23 mouse cellular contexts compared by ENCODE assay signal in the genomic region with DNA sequence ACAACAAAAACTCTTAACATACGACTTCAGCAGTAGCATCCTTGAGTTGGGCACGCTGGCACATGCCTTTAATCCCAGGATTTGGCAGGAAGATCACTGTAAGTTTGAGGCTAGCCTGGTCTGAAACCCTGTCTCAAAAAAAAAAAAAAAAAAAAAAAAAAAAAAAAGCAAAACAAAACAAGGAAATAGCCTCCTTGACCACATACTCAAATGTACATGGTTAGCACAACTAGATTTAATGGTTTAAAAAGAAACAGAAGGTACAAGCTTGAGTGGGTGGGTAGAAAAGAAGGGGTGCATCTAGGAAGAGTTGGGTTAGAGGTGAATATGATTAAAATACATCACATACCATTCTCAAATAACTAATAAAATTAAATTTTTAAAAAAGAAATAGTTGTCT. TPM values are rescaled to one million over a fixed set of nuclear protein-coding genes. Genes with fewer than 3 reads are reported as not detected.
DNase-seq lines count a peak whose midpoint lies in the region; ATAC-seq and TF ChIP-seq lines count a peak whose summit lies in the region.
"Had no signal": no experiment of that assay in that cellular context is flagged by ENCODE, and none has a peak within 500 bp of the region (broad histone marks: within the 10 kb centered on the region; RNA-seq: fewer than 3 reads in every experiment).

No protein-coding gene starts in this region.

- H3K4me1 ChIP-seq in CH12.LX (ENCODE audit: control insufficient read depth in 1 of 2, insufficient read depth in 2 of 2) (peaks cover 0 to 17% of the 10 kb centered on the region in 2 experiments; a peak in 2 of 4 replicates), ES-E14 (ENCODE audit: control insufficient read depth in 2 of 2, insufficient read depth in 2 of 2, low read length in 2 of 2, poor library complexity in 1 of 2) (no peaks in the 10 kb centered on the region), MEL (ENCODE audit: control insufficient read depth in 1 of 2, insufficient read depth in 2 of 2, low read length in 2 of 2) (peaks cover 5 to 19% of the 10 kb centered on the region in 2 experiments)
- no peaks in the 10 kb centered on the region for H3K4me1 ChIP-seq in heart, embryonic 11.5 days (ENCODE audit: control insufficient read depth, insufficient read depth, low read length)

- H3K27ac ChIP-seq in CH12.LX (ENCODE audit: insufficient read depth, low read depth) (no peak overlapping the region), ES-E14 (ENCODE audit: insufficient read depth, low read depth, low read length, poor library complexity, severe bottlenecking) (no peak overlapping the region), MEL (ENCODE audit: control insufficient read depth, low read depth, low read length) (no peak overlapping the region)
- no peak overlapping the region for H3K27ac ChIP-seq in heart, embryonic 11.5 days (ENCODE audit: low read depth, low read length)

- TF ChIP-seq POLR2A in CH12.LX (IDR thresholded peaks at IDR 0.05; ENCODE audit: low read depth, low read length) (no peak), MEL (IDR thresholded peaks at IDR 0.05; ENCODE audit: control insufficient read depth in 1 of 2, insufficient read depth in 1 of 2, low read depth in 1 of 2, low read length in 2 of 2, poor library complexity in 1 of 2) (no peak)

- no peak for ATAC-seq in heart, embryonic 11.5 days (replicated peaks; ENCODE audit: insufficient number of reproducible peaks, low FRiP score, low TSS enrichment)
- ATAC-seq: activated CD4-positive, CD25-positive, alpha-beta regulatory T cell, adult 4 months; CD4-positive, CD25-positive, alpha-beta regulatory T cell, adult 4 months; Patski had no signal

- TF ChIP-seq EP300 in CH12.LX (IDR thresholded peaks at IDR 0.05; ENCODE audit: low read length) (no peak), MEL (IDR thresholded peaks at IDR 0.05; ENCODE audit: low read depth in 1 of 2, low read length in 2 of 2) (no peak)

- WGBS in heart, embryonic 11.5 days (ENCODE audit: insufficient replicate concordance), result 91% methylated on average over 2 of the region's 2 CpGs

- H3K4me2 ChIP-seq in CH12.LX (ENCODE audit: insufficient read depth, low read depth, poor library complexity, severe bottlenecking), result no peak overlapping the region
- no peak overlapping the region for H3K4me2 ChIP-seq in heart, embryonic 11.5 days

- H3K9me3 ChIP-seq in CH12.LX (replicated peaks; ENCODE audit: low read length), result no peaks in the 10 kb centered on the region
- no peaks in the 10 kb centered on the region for H3K9me3 ChIP-seq in ES-E14 (ENCODE audit: control insufficient read depth, insufficient read depth, low read depth, low read length)
- no peaks in the 10 kb centered on the region for H3K9me3 ChIP-seq in MEL (replicated peaks; ENCODE audit: insufficient read depth, low read length)
- no peaks in the 10 kb centered on the region for H3K9me3 ChIP-seq in heart, embryonic 11.5 days (replicated peaks; ENCODE audit: control insufficient read depth, low read length)
- H3K9me3 ChIP-seq: G1E had no signal

- dilution Hi-C loops in CH12.LX (cut with MboI; ENCODE audit: extremely low pct_ligation_motif_present, extremely low pct_unique_long_range_greater_than_20kb, low sequenced_read_pairs), result no loop called here

- H3K79me2 ChIP-seq in CH12.LX (replicated peaks; ENCODE audit: control insufficient read depth, extremely low read depth, insufficient read depth, poor library complexity, severe bottlenecking) (peaks cover 5% of the 10 kb centered on the region; the same call in 1 of the 2 replicates), MEL (ENCODE audit: control insufficient read depth, insufficient read depth, low read length, poor library complexity) (no peaks in the 10 kb centered on the region)

- in situ Hi-C loops in CH12.LX (cut with MboI; ENCODE audit: low pct_ligation_motif_present, low pct_unique_long_range_greater_than_20kb, low sequenced_read_pairs), result no loop called here
- in situ Hi-C loops in ES-E14 (cut with MboI; ENCODE audit: low sequenced_read_pairs in 2 of 2, unreplicated experiment in 2 of 2), result no loop called here

- TF ChIP-seq CTCF in CH12.LX (conservative IDR thresholded peaks at IDR 0.05 in 1 of 2, IDR thresholded peaks at IDR 0.05 in 1 of 2; ENCODE audit: low read depth in 2 of 2, low read length in 2 of 2) (no peak), MEL (IDR thresholded peaks at IDR 0.05 in 2 of 3, conservative IDR thresholded peaks at IDR 0.05 in 1 of 3; ENCODE audit: control insufficient read depth in 1 of 3, insufficient read depth in 1 of 3, low read depth in 2 of 3, low read length in 3 of 3, poor library complexity in 1 of 3, severe bottlenecking in 1 of 3) (no peak)

- DNase-seq in CH12.LX (ENCODE audit: extremely low read depth), result no peak
- DNase-seq in ES-E14 (ENCODE audit: low read depth, low spot score), result no peak
- DNase-seq in MEL (ENCODE audit: low read depth, low spot score), result no peak
- no peak for DNase-seq in right cerebral cortex, postnatal 14 days
- no peak for DNase-seq in right cerebral cortex, adult 18-20 months
- DNase-seq: adrenal gland, adult 2 months; adrenal gland, adult 8-10 months; adrenal gland, postnatal 10 days; adrenal gland, postnatal 14 days; adrenal gland, postnatal 25 days; adrenal gland, postnatal 36 days; B cell, adult 2 months; cerebellum, adult 11 months; cerebellum, adult 11-12 months; cerebellum, adult 18-20 months; cerebellum, adult 2 months; cerebellum, adult 8-10 months; cerebellum, adult 9-10 months had no signal

- peaks cover 56 to 79% of the 10 kb centered on the region in 2 experiments for H3K36me3 ChIP-seq in CH12.LX (replicated peaks in 1 of 2; ENCODE audit: control insufficient read depth in 1 of 2, insufficient read depth in 1 of 2, low read length in 1 of 2)
- H3K36me3 ChIP-seq in ES-E14 (ENCODE audit: control insufficient read depth, insufficient read depth, low read length, poor library complexity, severe bottlenecking), result peaks cover 9% of the 10 kb centered on the region
- H3K36me3 ChIP-seq in MEL (ENCODE audit: control insufficient read depth in 1 of 2, insufficient read depth in 2 of 2, low read length in 2 of 2), result peaks cover 34 to 73% of the 10 kb centered on the region in 2 experiments
- H3K36me3 ChIP-seq in heart, embryonic 11.5 days (ENCODE audit: control insufficient read depth, insufficient read depth, low read length), result peaks cover 29% of the 10 kb centered on the region

- no peaks in the 10 kb centered on the region for H3K27me3 ChIP-seq in CH12.LX (replicated peaks)
- H3K27me3 ChIP-seq in MEL (ENCODE audit: control insufficient read depth in 1 of 2, insufficient read depth in 2 of 2, low read length in 2 of 2), result no peaks in the 10 kb centered on the region
- no peaks in the 10 kb centered on the region for H3K27me3 ChIP-seq in heart, embryonic 11.5 days (ENCODE audit: control insufficient read depth, insufficient read depth, low read length)
- H3K27me3 ChIP-seq: Patski had no signal

- TF ChIP-seq RAD21 in CH12.LX (IDR thresholded peaks at IDR 0.05; ENCODE audit: low read depth, low read length), result no peak
- TF ChIP-seq RAD21 in MEL (IDR thresholded peaks at IDR 0.05; ENCODE audit: low read depth, low read length), result no peak

- H3K4me3 ChIP-seq in CH12.LX (replicated peaks in 1 of 3; ENCODE audit: low read depth in 2 of 3, low read length in 2 of 3, poor library complexity in 1 of 3) (no peak overlapping the region), ES-E14 (ENCODE audit: insufficient read depth in 1 of 2, low read depth in 1 of 2, low read length in 2 of 2, poor library complexity in 1 of 2, severe bottlenecking in 1 of 2) (no peak overlapping the region), MEL (ENCODE audit: control insufficient read depth in 1 of 2, insufficient read depth in 1 of 2, low read depth in 2 of 2, low read length in 2 of 2) (no peak overlapping the region)
- H3K4me3 ChIP-seq in heart, embryonic 11.5 days (ENCODE audit: low read depth, low read length), result no peak overlapping the region

- H3K9ac ChIP-seq in CH12.LX (ENCODE audit: insufficient read depth, low read depth), result no peak overlapping the region
- no peak overlapping the region for H3K9ac ChIP-seq in ES-E14 (ENCODE audit: insufficient read depth, low read depth, low read length, poor library complexity, severe bottlenecking)
- H3K9ac ChIP-seq in MEL (ENCODE audit: control insufficient read depth, low read depth, low read length, poor library complexity, severe bottlenecking), result no peak overlapping the region
- H3K9ac ChIP-seq in heart, embryonic 11.5 days (ENCODE audit: low read depth, low read length), result no peak overlapping the region

TF ChIP-seq in CH12.LX, 34 proteins besides CTCF, POLR2A, EP300 and RAD21:
- peak; percentile 52; the same call in 1 of the 2 replicates for TF ChIP-seq ZNF384 (IDR thresholded peaks at IDR 0.05; ENCODE audit: low read depth, low read length)
- no peak for TF ChIP-seq SIN3A (IDR thresholded peaks at IDR 0.05; ENCODE audit: low read length)
TF ChIP-seq in CH12.LX: peak in this region for 1.

TF ChIP-seq in ES-E14, 5 proteins besides CTCF, POLR2A, EP300 and RAD21:
- no peak for TF ChIP-seq HCFC1 (IDR thresholded peaks at IDR 0.05; ENCODE audit: borderline replicate concordance, insufficient read depth, low read length)
- 0 out of 2 replicates have a peak, but pooled peaks have one; percentile 40 for TF ChIP-seq ZNF384 (IDR thresholded peaks at IDR 0.05; ENCODE audit: low read depth, low read length)

TF ChIP-seq in MEL, 35 proteins besides CTCF, POLR2A, EP300 and RAD21:
- TF ChIP-seq ZNF384 (IDR thresholded peaks at IDR 0.05; ENCODE audit: low read depth, low read length) (peak; percentile 62), BHLHE40 (IDR thresholded peaks at IDR 0.05; ENCODE audit: borderline replicate concordance, low read depth, low read length) (no peak)

RNA-seq across cellular contexts. Expression of a gene that starts 18.6 kb away (rescaled TPM):
- total RNA-seq in CH12.LX (2012; rRNA removed), result 25.7 and 29.0 TPM in 2 replicates
- total RNA-seq in CH12.LX (2014; rRNA removed), result 16.0 and 19.2 TPM in 2 replicates
- polyA plus RNA-seq in CH12.LX (2012; ENCODE audit: insufficient read length, low read depth), result 34.5 and 36.2 TPM in 2 replicates
- total RNA-seq in ES-E14 (2012; rRNA removed), result 27.9 and 38.0 TPM in 2 replicates
- total RNA-seq in MEL (2012; rRNA removed), result 15.3 and 18.8 TPM in 2 replicates
- 10 to 100 TPM in 1 of 2 experiments, not detected in 1; 14.3 TPM for polyA plus RNA-seq in MEL (2012; ENCODE audit: insufficient read depth in 1 of 2, insufficient read length in 2 of 2, low read depth in 1 of 2, low replicate concordance in 2 of 2, missing spikeins in 1 of 2)
- 26.4 and 32.0 TPM in 2 replicates for polyA plus RNA-seq in heart, embryonic 11.5 days (2014; fragmentation: Nextera tagmentation; extraction: Ambion mirVana)
